Mouse (Mus musculus): ENCODE results near the gene Lgals2.
A peak's percentile ranks its signal among the peaks of the same experiment; 100 is the strongest.

Gene Lgals2

DNA sequence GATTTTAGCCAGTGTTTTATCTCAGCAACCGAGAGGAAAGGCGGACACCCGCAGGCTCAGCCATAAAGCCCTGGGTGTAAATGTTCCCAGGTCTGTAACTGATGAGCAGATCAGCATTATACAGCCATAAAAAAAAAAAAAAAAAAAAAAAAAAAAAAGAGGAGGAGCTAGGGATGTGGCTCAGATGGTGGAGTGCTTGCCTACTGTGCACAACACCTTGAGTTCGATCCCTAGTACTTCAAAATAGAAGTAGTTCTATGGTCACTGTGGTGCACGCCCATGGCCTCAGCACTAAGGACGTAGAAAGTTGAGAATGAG, 39.3 kb downstream of the Lgals2 start:
- no peak for DNase-seq (ENCODE audit: low spot score in 2 of 2)

- no peak for DNase-seq (ENCODE audit: low spot score in 2 of 2)
These were observed 39.8 kb downstream of the Lgals2 start for GRCm38 (mm10) chr15:78815314-78816073.

DNA sequence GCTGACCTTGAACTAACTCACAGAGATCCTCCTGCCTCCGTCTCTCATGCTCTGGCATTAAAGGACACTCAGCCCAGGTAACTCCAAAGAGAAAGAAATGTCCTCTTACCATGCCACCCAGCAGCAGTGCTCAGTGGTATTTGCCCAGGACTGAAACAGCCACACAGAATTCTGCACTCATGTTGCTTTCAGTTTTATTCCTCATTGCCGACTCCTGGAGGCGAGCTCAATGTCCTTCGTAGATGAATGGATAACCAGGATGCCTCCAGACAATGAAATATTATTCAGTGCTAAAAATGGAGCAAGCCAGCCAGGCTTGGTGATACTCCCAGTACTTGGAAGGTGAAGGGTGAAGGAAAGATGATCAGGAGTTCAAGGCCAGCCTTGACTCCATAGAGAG, 41.7 kb downstream of the Lgals2 start:
- DNase-seq (ENCODE audit: low spot score in 2 of 2) = no peak

DNA sequence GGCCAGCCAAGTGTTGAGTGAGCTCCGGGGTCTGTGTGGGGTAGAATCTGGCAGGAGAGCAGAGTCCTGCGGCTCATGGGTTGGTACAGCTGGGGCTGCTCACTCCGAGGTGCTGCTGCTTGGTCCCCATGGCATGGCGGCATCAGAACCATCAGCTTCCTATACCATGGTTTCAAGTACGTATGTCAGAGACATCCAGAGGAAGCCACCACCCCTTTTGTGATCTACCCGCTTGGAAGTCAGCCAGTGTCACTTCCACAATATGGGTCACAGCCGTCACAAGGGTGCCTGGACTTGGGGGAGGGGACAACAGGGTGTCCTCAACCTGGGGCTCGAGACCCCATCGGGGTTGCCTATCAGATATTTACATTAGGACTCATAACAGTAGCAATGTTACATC, 45.2 kb downstream of the Lgals2 start:
- DNase-seq (ENCODE audit: low spot score in 2 of 2) = no peak

DNA sequence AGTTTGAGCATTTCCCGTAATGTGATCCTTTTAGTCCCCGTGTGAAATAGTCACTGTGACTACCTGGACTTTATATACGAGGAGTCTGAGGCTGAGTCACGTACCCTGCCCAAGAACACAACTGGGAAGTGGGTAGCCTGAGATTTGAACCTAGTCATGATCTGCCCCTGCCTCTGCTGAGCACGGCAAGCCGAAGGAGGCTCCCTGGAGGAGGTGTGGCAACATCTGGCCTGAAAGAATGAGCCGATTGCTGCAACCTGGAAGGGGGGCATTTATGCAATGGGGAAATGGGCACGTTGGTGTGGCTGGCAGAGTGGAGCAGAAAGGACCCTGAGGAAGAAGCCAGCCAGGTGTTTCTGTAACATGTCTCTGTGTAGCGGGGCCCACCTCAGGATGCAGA, 45.6 kb downstream of the Lgals2 start:
- DNase-seq (ENCODE audit: low spot score in 2 of 2) = no peak

DNA sequence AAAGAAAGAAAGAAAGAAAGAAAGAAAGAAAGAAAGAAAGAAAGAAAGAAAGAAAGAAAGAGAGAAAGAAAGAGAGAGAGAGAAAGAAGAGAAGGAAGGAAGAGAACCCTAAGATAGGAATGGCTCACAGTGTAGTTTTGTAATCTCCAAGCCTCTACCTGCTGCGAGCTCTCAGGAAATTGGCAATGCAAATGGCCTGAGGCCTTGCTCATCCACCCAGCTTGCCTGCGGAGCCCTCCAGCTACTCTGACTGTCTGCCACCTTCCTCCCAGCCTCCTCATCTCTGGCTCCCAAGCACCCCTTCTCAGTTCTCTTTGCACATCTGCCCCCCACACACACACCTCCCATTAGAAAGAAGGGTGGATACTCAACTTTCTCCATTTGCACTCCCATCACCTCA, 46.3 kb downstream of the Lgals2 start:
- no peak for DNase-seq (ENCODE audit: low spot score in 2 of 2)

DNA sequence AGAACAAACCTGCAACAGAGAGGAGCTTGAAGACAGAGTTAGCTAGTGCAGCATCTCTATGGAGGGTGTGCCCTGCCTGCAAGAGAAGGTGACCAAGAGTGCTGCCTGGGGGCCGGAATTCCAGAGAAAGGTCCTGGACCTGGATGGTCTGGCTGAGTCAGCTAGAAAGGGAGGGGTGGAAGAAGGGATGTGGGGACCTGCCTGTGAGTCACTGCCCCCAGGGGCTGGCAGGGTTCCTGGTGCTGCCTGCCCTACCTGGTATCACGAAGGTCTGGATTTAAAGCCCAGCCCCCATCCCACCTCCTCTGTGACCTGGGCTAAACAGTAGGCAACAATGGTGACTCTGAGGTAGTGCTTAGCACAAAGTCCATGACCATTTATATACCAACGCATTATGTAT, 48.2 kb downstream of the Lgals2 start:
- no peak for DNase-seq (ENCODE audit: low spot score in 2 of 2)

DNA sequence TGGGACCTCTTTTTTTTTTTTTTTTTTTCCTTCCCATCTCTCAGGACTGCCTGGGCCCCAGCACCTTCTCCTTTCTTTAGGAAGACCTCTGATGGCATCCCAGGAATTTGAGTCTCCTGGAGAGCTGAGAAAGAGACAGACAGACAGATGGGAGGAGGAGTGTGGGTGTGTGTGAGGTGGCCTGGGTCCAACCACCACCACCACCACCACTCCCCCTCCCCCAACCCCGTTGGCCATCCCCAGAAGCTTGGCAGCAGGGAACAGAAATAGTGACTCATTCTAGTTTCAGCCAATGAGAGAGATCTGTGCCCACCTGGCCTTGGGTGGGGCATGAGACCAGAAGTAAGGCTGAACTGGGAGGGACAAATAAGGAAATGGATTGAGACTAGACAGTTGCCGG, 48.7 kb downstream of the Lgals2 start:
- no peak for DNase-seq (ENCODE audit: low spot score in 2 of 2)

DNA sequence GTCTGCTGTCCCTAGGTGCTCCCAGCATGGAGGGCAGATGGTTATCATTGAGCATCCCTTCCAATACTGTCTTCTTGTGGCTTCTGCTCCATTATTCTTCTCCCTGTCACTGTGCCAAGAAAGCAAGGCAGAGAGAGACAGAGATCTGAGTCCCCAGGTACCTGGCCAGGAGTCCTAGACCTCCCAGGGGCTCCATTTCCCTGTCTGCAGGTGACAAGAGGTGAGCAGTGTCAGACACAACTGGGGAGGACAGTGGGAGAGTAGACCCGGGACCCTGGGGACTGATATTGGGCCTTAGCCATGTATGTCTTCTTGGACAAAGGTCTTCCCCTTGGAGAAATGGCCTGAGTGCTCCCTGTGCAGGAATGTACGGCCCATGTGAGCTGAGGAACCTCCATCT, 50.0 kb downstream of the Lgals2 start:
- no peak for DNase-seq (ENCODE audit: low spot score in 2 of 2)

GRCm38 (mm10) chr15:78804326-78804725, 51.0 kb downstream of the Lgals2 start:
- peak; percentile 54 to 73 for DNase-seq (ENCODE audit: low spot score in 2 of 2)

- DNase-seq (ENCODE audit: low spot score in 2 of 2) = peak; percentile 76 to 79
These were observed 51.8 kb downstream of the Lgals2 start for GRCm38 (mm10) chr15:78803499-78803900.

DNA sequence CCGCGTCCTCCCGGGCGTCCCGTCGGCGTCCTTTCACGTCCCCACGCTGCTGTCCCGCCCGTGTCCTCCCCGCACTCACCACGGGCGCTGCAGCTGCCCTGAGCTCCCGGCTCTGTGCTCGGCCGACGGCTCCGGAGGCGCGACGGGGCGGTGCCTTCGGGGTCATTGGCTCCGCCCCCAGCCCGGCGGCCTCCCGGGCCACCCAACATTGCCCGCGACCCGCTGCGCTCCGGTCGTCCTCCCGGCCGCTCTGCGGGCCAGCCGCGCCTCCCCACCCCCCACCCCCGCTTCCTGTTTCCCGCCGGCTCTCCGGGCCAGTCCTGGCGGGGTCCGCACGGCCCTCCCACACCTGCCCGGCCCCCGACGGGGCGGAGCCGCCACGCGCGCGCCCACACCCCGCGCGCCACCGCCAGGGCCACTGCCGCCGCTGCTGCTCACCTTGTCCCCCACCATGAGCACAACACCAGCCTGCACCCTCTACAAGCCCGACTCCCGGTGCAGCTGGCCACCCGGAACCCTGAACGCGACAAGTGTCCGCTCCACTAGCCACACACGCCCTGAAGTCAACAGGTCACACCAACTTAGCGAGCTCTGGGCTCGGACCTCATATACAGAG, 52.4 kb downstream of the Lgals2 start, which contains the start of gene Card10:
Gene Card10, minus strand, starts transcription at position 267 of the 616 bp plus-strand sequence.
- peak; percentile 67 to 74 for DNase-seq (ENCODE audit: low spot score in 2 of 2)

DNA sequence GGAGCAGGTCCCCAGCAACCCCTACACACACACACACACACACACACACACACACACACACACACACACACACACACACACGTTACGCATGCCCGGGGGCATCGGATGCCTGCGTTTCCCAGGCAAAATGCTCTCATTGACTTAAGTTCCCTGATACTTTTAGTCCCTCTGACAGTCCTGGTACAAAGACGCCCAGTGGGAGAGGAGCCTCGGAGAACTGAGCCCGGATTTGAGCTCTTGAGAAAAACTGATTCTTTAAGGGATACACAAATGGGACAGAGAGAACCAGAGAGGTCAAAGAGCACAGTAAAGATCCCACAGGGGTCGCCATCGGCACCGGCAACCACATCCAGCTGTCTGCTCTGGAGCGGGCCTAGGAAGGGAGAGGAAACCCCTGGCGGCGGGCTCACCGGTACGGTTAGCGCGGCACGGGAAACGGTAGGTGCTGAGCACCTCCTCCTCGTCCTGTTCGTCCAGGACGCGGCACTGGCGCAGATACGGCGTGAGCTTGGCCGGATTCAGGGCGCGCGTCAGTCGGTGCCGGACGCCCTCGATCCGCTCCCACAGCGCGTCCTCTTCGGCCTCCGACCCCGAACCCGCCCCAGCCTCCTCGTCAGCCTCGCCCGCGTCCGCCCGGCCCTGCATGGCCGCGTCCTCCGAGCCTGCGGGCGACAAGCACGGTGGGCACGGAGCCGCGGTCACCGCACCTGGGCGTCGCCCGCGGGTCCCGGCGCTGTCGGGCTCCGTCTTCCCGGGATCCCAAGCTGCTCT, 53.2 kb downstream of the Lgals2 start:
- DNase-seq (ENCODE audit: low spot score in 2 of 2) = no peak

DNA sequence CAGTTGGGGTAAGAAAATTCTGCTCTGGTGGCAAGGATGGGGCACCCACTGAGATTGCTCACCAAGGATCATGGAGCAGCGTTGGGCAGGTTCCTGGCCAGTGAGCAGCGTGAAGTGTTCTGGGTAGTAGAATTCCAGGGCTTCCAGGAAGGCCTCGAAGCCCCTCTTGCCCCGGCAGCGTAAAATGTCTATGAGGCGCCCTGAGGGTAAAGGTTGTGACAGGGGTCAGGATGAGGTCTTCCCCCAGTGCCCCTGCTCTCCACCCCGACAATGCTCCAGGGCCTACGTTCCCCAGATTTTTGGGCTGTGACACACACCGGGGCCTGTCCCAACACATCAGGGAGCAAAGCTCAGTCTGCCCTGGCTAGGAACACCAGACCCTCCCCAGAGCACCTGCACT, 53.8 kb downstream of the Lgals2 start:
- DNase-seq (ENCODE audit: low spot score in 2 of 2) = no peak
